Mouse (Mus musculus) left cerebral cortex, adult 6 months (tissue): ENCODE data around the gene Psmc4. TPM values are rescaled to one million over a fixed set of nuclear protein-coding genes. Genes with fewer than 3 reads are reported as not detected.

Experiments used
- long read RNA-seq, 2 experiments: library from polyadenylated mRNA; unstranded; transcript quantifications; one replicate each; pipeline ENCODE4 v2.0.0; 2019 to 2020
- polyA plus RNA-seq: library from polyadenylated mRNA; unstranded; fragments of <200 nt; fragmentation: Nextera tagmentation; gene quantifications from 2 replicates; pipeline ENCODE4 v1.2.3, GENCODE M21; 2021

The Psmc4 gene
- 225 and 261 TPM in 2 replicates for polyA plus RNA-seq
- long read RNA-seq, experiment 1, transcript Psmc4-201 (11 exons, 1,440 nt), result major isoform, 737 of 821 reads
- long read RNA-seq, experiment 1, partial matches to known transcripts, result 10 of 821 reads
- long read RNA-seq, experiment 1, other reads (novel, unspliced or antisense), result 74 of 821 reads
- long read RNA-seq, experiment 2, transcript Psmc4-201 (11 exons, 1,440 nt), result major isoform, 286 of 323 reads
- long read RNA-seq, experiment 2, partial matches to known transcripts, result 28 of 323 reads
- long read RNA-seq, experiment 2, other reads (novel, unspliced or antisense), result 9 of 323 reads

GRCm38 (mm10) chr7:28049476-28050409 is at the start of gene Psmc4:
Gene Psmc4, minus strand, starts transcription at chr7:28050101.

GRCm38 (mm10) chr7:28070531-28071298 is 20.8 kb upstream of the Psmc4 start, which contains the start of gene Fcgbp:
Gene Fcgbp, plus strand, starts transcription at chr7:28071236.

GRCm38 (mm10) chr7:28013549-28014444 is 36.1 kb downstream of the Psmc4 start, which contains the start of gene Zfp850:
Gene Zfp850, minus strand, starts transcription at chr7:28014115.

Other genes with a start within 250 kb of the Psmc4 start
- gene Zfp626, start 242.9 kb downstream of the Psmc4 start, polyA plus RNA-seq, result 0.23 and 1.1 TPM in 2 replicates
- 2.5 and 3.3 TPM in 2 replicates for gene Zfp59, start 211.5 kb downstream of the Psmc4 start, polyA plus RNA-seq
- gene Zfp607a, start 192.6 kb downstream of the Psmc4 start, polyA plus RNA-seq, result 0.21 and 0.37 TPM in 2 replicates
- gene Zfp974, start 120.6 kb downstream of the Psmc4 start, polyA plus RNA-seq, result 2.3 and 3.1 TPM in 2 replicates
- 15.8 and 26.6 TPM in 2 replicates for gene Zfp780b, start 70.9 kb downstream of the Psmc4 start, polyA plus RNA-seq
- gene Zfp850, start 36.0 kb downstream of the Psmc4 start, polyA plus RNA-seq, result 0.75 and 1.2 TPM in 2 replicates
- gene Fcgbp, start 21.1 kb upstream of the Psmc4 start, polyA plus RNA-seq, result 0.11 and 0.13 TPM in 2 replicates
- 0.04 TPM in 1 of 2 replicates, not detected in the other for gene 9530053A07Rik, start 79.4 kb upstream of the Psmc4 start, polyA plus RNA-seq
- gene Fbl, start 119.6 kb upstream of the Psmc4 start, polyA plus RNA-seq, result 11.2 and 18.6 TPM in 2 replicates
- 8.2 and 18.6 TPM in 2 replicates for gene Dyrk1b, start 129.4 kb upstream of the Psmc4 start, polyA plus RNA-seq
- 7.4 and 8.2 TPM in 2 replicates for gene Eid2, start 217.8 kb upstream of the Psmc4 start, polyA plus RNA-seq
- 28.4 and 33.0 TPM in 2 replicates for gene Eid2b, start 227.6 kb upstream of the Psmc4 start, polyA plus RNA-seq
- 0.48 and 1.1 TPM in 2 replicates for gene Selenov, start 241.1 kb upstream of the Psmc4 start, polyA plus RNA-seq